In the genomic region with DNA sequence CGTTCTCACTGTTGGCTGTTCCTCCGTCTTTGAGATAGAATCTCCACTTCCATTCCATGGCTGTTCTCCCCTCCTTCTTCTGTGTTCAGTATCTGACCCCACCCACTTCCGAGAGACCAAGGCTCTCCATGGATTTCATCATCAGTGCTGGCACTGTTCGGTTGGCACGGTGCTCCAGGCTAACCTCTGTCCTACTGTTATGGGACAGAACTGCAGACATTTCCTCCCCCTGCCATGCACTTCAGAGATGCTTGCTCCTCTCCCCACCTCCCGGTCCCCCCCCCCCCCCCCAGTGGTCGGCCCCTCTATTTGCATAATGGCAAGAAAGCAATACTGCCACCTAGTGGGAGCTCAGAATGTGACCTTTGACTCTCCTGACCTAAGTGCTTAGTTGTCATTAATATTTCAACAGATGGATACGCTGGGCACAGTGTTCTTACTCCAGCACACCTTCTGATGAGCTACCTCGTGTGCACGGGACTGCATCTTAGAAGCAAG, we compare ENCODE assay signal across 8 mouse cellular contexts.
DNase-seq lines count a peak whose midpoint lies in the region; ATAC-seq lines count a peak whose summit lies in the region.

No protein-coding gene starts in this region.

- H3K27me3 ChIP-seq in stomach, embryonic 16.5 days (ENCODE audit: control insufficient read depth, insufficient read depth, low read length) = no peaks in the 10 kb centered on the region

- H3K27ac ChIP-seq in stomach, embryonic 16.5 days (ENCODE audit: low read length) = no peak overlapping the region

- ATAC-seq in common myeloid progenitor, adult 5-6 weeks (replicated peaks; ENCODE audit: low read depth, poor library complexity, severe bottlenecking) = peak; percentile 83
- ATAC-seq in stomach, embryonic 16.5 days (ENCODE audit: insufficient read depth, low FRiP score) = no peak

- 46% methylated on average over 9 of the region's 10 CpGs for WGBS in stomach, embryonic 16.5 days

- no peak overlapping the region for H3K9ac ChIP-seq in stomach, embryonic 16.5 days (ENCODE audit: low read length)

- H3K4me2 ChIP-seq in stomach, embryonic 16.5 days (ENCODE audit: low read depth, low read length) = 0 out of 2 replicates have a peak overlapping the region, but pooled peaks have one; percentile 14

- H3K36me3 ChIP-seq in stomach, embryonic 16.5 days (ENCODE audit: control insufficient read depth, insufficient read depth, low read length) = no peaks in the 10 kb centered on the region

- no peaks in the 10 kb centered on the region for H3K4me1 ChIP-seq in stomach, embryonic 16.5 days (ENCODE audit: control insufficient read depth, insufficient read depth, low read length)

- H3K9me3 ChIP-seq in stomach, embryonic 16.5 days (replicated peaks; ENCODE audit: control insufficient read depth, low read length) = no peaks in the 10 kb centered on the region

- DNase-seq in A20 (ENCODE audit: low read depth, low spot score) (peak; percentile 77), MN1 (ENCODE audit: low spot score) (peak; percentile 88)
- DNase-seq in heart, adult 11 months = peak; percentile 98
- DNase-seq in kidney, adult 8-10 months = peak; percentile 67 to 79
- peak; percentile 82 for DNase-seq in lung, postnatal 10 days
- DNase-seq in layer of hippocampus, postnatal 14 days (ENCODE audit: low spot score in 2 of 2) = no peak

- no peak overlapping the region for H3K4me3 ChIP-seq in stomach, embryonic 16.5 days (replicated peaks; ENCODE audit: low read length)

Comparison
In these comparisons a context has a peak if more than half of its experiments do, and no peak if none do; other contexts are left out.
1. DNase-seq: peak in A20 (single experiment), MN1 (single experiment), heart, adult 11 months (single experiment), kidney, adult 8-10 months (2 of 2) and lung, postnatal 10 days (single experiment); none in layer of hippocampus, postnatal 14 days (0 of 2).